Mouse (Mus musculus): ENCODE results near the gene Dtnbp1. TPM values are rescaled to one million over a fixed set of nuclear protein-coding genes. Genes with fewer than 3 reads are reported as not detected.

The Dtnbp1 gene
- polyA plus RNA-seq, 1 experiment from 2014 or later = 133 TPM

GRCm38 (mm10) chr13:44991936-44992335 lies 10.0 kb downstream of the Dtnbp1 start:
- Histone ChIP-seq H3K9me3 (ENCODE audit: control insufficient read depth, low read length) (no peaks in the 10 kb centered on the region), H3K9ac (ENCODE audit: low read depth, low read length) (no peak overlapping the region), H3K27ac (ENCODE audit: low read depth, low read length) (no peak overlapping the region), H3K27me3 (replicated peaks; ENCODE audit: control insufficient read depth, insufficient read depth, low read length) (no peaks in the 10 kb centered on the region), H3K4me3 (ENCODE audit: low read length) (no peak overlapping the region), H3K4me1 (ENCODE audit: control insufficient read depth, insufficient read depth, low read depth, low read length) (no peaks in the 10 kb centered on the region), H3K4me2 (ENCODE audit: low read length) (no peak overlapping the region), H3K36me3 (ENCODE audit: control insufficient read depth, insufficient read depth, low read length) (0 out of 2 replicates have a peak, but pooled peaks cover 2% of the 10 kb centered on the region)
- 64% methylated on average over 4 of the region's 4 CpGs for WGBS
- ATAC-seq = no peak

DNA sequence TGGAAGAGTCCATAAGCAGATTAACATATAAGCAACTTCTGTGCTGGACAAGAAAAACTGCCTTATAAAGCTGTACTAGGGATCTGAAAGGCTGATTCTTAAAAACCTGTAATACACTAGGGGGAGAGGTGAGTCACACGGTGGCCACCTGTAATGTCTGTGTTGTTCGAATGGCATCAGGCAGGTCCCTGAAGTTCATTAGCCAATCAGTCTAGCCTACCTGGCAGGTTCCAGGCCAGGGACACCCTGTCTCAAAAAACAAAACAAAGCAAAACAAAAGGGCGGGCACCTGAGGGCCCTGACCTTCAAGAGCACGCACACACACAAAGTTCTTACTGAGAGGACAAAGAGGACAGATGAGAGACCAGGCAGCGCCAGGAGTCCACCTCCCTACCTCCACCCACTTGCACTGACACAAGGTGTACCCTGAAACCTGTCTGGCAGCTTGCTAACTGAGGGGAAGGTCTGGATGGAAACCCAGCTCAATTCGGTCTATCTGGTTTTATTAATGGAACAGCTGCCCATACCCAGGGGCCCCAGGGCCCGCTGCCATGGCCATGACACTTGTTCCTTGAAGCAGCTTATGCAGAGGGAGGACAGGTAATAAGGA lies 11.8 kb downstream of the Dtnbp1 start:
- no peak for ATAC-seq
- 0 out of 2 replicates have a peak, but pooled peaks cover 2% of the 10 kb centered on the region for H3K36me3 ChIP-seq (ENCODE audit: control insufficient read depth, insufficient read depth, low read length)
- no peaks in the 10 kb centered on the region for H3K27me3 ChIP-seq (replicated peaks; ENCODE audit: control insufficient read depth, insufficient read depth, low read length)
- H3K9ac ChIP-seq (ENCODE audit: low read depth, low read length) = no peak overlapping the region
- 95% methylated on average over 7 of the region's 7 CpGs for WGBS
- no peaks in the 10 kb centered on the region for H3K4me1 ChIP-seq (ENCODE audit: control insufficient read depth, insufficient read depth, low read depth, low read length)
- H3K9me3 ChIP-seq (ENCODE audit: control insufficient read depth, low read length) = no peaks in the 10 kb centered on the region
- no peak overlapping the region for H3K27ac ChIP-seq (ENCODE audit: low read depth, low read length)
- no peak overlapping the region for H3K4me3 ChIP-seq (ENCODE audit: low read length)
- H3K4me2 ChIP-seq (ENCODE audit: low read length) = no peak overlapping the region

DNA sequence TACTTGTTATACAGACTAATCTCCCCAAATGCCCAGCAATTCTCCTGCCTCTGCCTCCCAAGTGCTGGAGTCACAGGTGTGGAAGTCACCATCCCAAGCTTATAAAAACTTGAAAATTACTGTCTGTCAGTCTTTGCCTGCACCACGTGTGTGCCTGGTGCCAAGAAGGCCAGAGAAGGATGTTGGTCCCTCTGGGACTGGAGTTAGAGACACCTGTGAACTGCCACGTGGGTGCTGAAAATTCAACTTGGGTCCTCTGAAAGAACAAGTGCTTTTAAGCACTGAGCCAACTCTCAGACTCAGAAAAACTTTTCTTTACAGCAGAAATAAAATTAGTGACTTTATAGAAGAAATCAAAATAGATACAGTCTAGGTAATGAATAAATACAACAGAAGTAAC lies 15.6 kb downstream of the Dtnbp1 start:
- no peak for ATAC-seq
- no peaks in the 10 kb centered on the region for H3K36me3 ChIP-seq (ENCODE audit: control insufficient read depth, insufficient read depth, low read length)
- WGBS = 75% methylated on average over 2 of the region's 2 CpGs

DNA sequence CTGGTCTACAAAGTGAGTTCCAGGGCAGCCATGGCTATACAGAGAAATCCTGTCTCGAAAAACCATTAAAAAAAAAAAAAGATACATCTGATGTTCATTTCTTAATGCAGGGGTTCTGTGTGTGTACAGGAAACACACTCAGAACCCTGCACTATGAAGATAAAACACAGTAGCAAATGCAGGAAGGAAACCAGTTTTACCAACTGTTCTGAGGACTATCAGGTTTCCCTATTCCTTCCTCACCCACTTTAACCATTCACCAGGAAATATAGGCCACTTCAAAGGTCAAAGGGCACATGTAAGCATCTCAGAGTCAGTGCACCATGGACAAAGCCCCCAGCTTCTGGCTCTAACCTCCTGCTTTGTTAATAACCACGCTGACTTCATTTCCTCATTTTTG lies 16.6 kb downstream of the Dtnbp1 start:
- Histone ChIP-seq H3K9me3 (ENCODE audit: control insufficient read depth, low read length) (no peaks in the 10 kb centered on the region), H3K4me1 (ENCODE audit: control insufficient read depth, insufficient read depth, low read depth, low read length) (no peaks in the 10 kb centered on the region), H3K4me3 (ENCODE audit: low read length) (no peak overlapping the region), H3K4me2 (ENCODE audit: low read length) (no peak overlapping the region), H3K27me3 (replicated peaks; ENCODE audit: control insufficient read depth, insufficient read depth, low read length) (no peaks in the 10 kb centered on the region), H3K9ac (ENCODE audit: low read depth, low read length) (no peak overlapping the region), H3K27ac (ENCODE audit: low read depth, low read length) (no peak overlapping the region), H3K36me3 (ENCODE audit: control insufficient read depth, insufficient read depth, low read length) (no peaks in the 10 kb centered on the region)
- no peak for ATAC-seq
- WGBS = 86% methylated on average over 2 of the region's 2 CpGs

More for the DNA sequence above, 15.6 kb downstream of the Dtnbp1 start:
- Histone ChIP-seq H3K27me3 (replicated peaks; ENCODE audit: control insufficient read depth, insufficient read depth, low read length) (no peaks in the 10 kb centered on the region), H3K9me3 (ENCODE audit: control insufficient read depth, low read length) (no peaks in the 10 kb centered on the region), H3K9ac (ENCODE audit: low read depth, low read length) (no peak overlapping the region), H3K4me3 (ENCODE audit: low read length) (no peak overlapping the region), H3K27ac (ENCODE audit: low read depth, low read length) (no peak overlapping the region), H3K4me1 (ENCODE audit: control insufficient read depth, insufficient read depth, low read depth, low read length) (no peaks in the 10 kb centered on the region), H3K4me2 (ENCODE audit: low read length) (no peak overlapping the region)

- ATAC-seq = no peak
Measured at GRCm38 (mm10) chr13:44983635-44984401, 18.1 kb downstream of the Dtnbp1 start.

DNA sequence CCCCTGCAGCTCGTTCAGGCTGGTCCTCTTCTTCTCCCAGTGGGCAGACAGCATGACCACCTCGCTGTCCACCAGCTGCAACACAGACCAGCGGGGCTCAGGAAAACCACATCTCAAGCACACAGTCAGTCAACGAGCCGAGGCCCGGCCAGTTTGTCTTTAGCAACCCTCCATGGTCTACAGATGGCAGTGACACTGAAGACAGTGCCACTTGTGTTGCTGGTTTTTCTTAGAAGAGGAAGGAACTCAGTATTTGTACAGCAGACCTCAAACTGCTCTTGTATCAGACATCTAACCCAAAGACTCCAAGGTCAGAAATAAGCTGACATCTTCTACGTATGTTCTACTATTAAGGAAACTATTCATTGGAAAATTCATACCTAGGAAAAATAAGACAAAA lies 19.1 kb downstream of the Dtnbp1 start:
- Histone ChIP-seq H3K4me3 (ENCODE audit: low read length) (no peak overlapping the region), H3K9me3 (ENCODE audit: control insufficient read depth, low read length) (no peaks in the 10 kb centered on the region), H3K9ac (ENCODE audit: low read depth, low read length) (no peak overlapping the region), H3K36me3 (ENCODE audit: control insufficient read depth, insufficient read depth, low read length) (no peaks in the 10 kb centered on the region), H3K4me1 (ENCODE audit: control insufficient read depth, insufficient read depth, low read depth, low read length) (no peaks in the 10 kb centered on the region), H3K27me3 (replicated peaks; ENCODE audit: control insufficient read depth, insufficient read depth, low read length) (no peaks in the 10 kb centered on the region), H3K27ac (ENCODE audit: low read depth, low read length) (no peak overlapping the region), H3K4me2 (ENCODE audit: low read length) (no peak overlapping the region)
- WGBS = 85% methylated on average over 7 of the region's 7 CpGs
- no peak for ATAC-seq

More at GRCm38 (mm10) chr13:44983635-44984401, 18.1 kb downstream of the Dtnbp1 start:
- Histone ChIP-seq H3K4me2 (ENCODE audit: low read length) (no peak overlapping the region), H3K9ac (ENCODE audit: low read depth, low read length) (no peak overlapping the region), H3K4me1 (ENCODE audit: control insufficient read depth, insufficient read depth, low read depth, low read length) (no peaks in the 10 kb centered on the region), H3K9me3 (ENCODE audit: control insufficient read depth, low read length) (no peaks in the 10 kb centered on the region), H3K4me3 (ENCODE audit: low read length) (no peak overlapping the region), H3K27me3 (replicated peaks; ENCODE audit: control insufficient read depth, insufficient read depth, low read length) (no peaks in the 10 kb centered on the region), H3K27ac (ENCODE audit: low read depth, low read length) (no peak overlapping the region), H3K36me3 (ENCODE audit: control insufficient read depth, insufficient read depth, low read length) (no peaks in the 10 kb centered on the region)
- WGBS = 90% methylated on average over 5 of the region's 5 CpGs

- H3K27me3 ChIP-seq (replicated peaks; ENCODE audit: control insufficient read depth, insufficient read depth, low read length) = no peaks in the 10 kb centered on the region
- WGBS = 90% methylated on average over 7 of the region's 7 CpGs
- H3K27ac ChIP-seq (ENCODE audit: low read depth, low read length) = no peak overlapping the region
- no peak for ATAC-seq
- H3K4me1 ChIP-seq (ENCODE audit: control insufficient read depth, insufficient read depth, low read depth, low read length) = peaks cover 7% of the 10 kb centered on the region
- no peak overlapping the region for H3K9ac ChIP-seq (ENCODE audit: low read depth, low read length)
- no peaks in the 10 kb centered on the region for H3K36me3 ChIP-seq (ENCODE audit: control insufficient read depth, insufficient read depth, low read length)
- H3K4me2 ChIP-seq (ENCODE audit: low read length) = no peak overlapping the region
- no peak overlapping the region for H3K4me3 ChIP-seq (ENCODE audit: low read length)
- no peaks in the 10 kb centered on the region for H3K9me3 ChIP-seq (ENCODE audit: control insufficient read depth, low read length)
Measured at GRCm38 (mm10) chr13:44979433-44979832, 22.5 kb downstream of the Dtnbp1 start.

DNA sequence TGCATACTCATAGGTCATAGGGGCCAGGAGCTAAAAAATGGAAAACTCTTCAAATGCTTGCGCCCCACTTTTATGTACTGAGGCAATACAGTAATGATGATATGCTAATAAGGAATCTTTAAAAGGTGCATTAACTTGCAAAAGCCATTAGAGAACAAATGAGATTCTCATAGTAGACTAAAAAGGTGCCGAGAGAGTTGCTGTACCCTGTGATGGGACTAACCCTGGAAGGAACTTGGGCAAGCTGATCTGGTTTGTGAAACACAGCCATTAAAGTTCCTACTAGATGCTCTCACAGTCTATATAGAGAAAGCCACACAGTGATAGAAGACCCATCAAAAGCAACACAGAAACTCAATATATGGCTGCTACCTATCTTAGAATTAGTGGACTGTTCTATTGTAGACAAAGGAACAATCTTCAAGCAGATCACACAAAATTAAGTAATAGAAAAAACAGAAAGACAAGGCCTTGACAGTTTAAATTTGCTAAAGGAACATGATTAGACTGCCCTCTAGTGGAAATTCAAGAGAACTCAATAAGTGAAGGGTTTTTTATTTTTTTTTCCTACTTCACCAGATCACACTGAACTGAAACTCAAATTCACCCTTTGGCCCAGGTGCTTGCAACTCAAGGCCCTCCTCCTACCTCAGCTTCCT lies 24.3 kb downstream of the Dtnbp1 start:
- Histone ChIP-seq H3K4me3 (ENCODE audit: low read length) (no peak overlapping the region), H3K4me2 (ENCODE audit: low read length) (no peak overlapping the region), H3K9me3 (ENCODE audit: control insufficient read depth, low read length) (no peaks in the 10 kb centered on the region), H3K9ac (ENCODE audit: low read depth, low read length) (no peak overlapping the region), H3K27ac (ENCODE audit: low read depth, low read length) (peak overlapping the region; percentile 14; the same call in 1 of the 2 replicates), H3K27me3 (replicated peaks; ENCODE audit: control insufficient read depth, insufficient read depth, low read length) (no peaks in the 10 kb centered on the region), H3K4me1 (ENCODE audit: control insufficient read depth, insufficient read depth, low read depth, low read length) (peaks cover 7% of the 10 kb centered on the region), H3K36me3 (ENCODE audit: control insufficient read depth, insufficient read depth, low read length) (no peaks in the 10 kb centered on the region)
- WGBS = 53% methylated on average over 2 of the region's 2 CpGs
- ATAC-seq = no peak

DNA sequence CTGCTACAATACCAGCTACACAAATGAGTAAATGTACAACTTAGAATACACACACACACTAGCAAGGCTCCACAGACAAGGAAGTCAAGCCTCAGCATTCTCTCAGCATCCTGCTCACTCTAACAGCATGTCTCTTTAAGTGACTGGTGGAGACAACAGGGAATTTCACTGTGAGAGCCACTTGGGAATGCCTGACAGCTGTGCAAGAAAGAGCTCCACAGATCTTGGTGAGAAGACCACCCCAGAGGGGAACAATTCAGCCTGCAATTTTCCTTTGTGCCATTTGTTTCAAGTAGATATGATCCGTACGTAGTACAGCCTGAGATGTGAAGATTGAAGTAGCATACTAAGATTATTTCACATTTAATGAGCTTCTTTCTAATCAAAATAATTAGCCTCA lies 24.9 kb downstream of the Dtnbp1 start:
- Histone ChIP-seq H3K4me1 (ENCODE audit: control insufficient read depth, insufficient read depth, low read depth, low read length) (peaks cover 7% of the 10 kb centered on the region), H3K4me2 (ENCODE audit: low read length) (no peak overlapping the region), H3K36me3 (ENCODE audit: control insufficient read depth, insufficient read depth, low read length) (no peaks in the 10 kb centered on the region), H3K9me3 (ENCODE audit: control insufficient read depth, low read length) (no peaks in the 10 kb centered on the region), H3K4me3 (ENCODE audit: low read length) (no peak overlapping the region), H3K9ac (ENCODE audit: low read depth, low read length) (no peak overlapping the region), H3K27ac (ENCODE audit: low read depth, low read length) (no peak overlapping the region; the same call in 1 of the 2 replicates), H3K27me3 (replicated peaks; ENCODE audit: control insufficient read depth, insufficient read depth, low read length) (no peaks in the 10 kb centered on the region)
- WGBS = 17% methylated on average over 2 of the region's 2 CpGs
- ATAC-seq = peak; percentile 56; the same call in 1 of the 2 replicates
